Mouse (Mus musculus) spleen, adult 2 months (tissue): ENCODE results near the gene P2ry6. TPM values are rescaled to one million over a fixed set of nuclear protein-coding genes. Genes with fewer than 3 reads are reported as not detected.
A peak's percentile ranks its signal among the peaks of the same experiment; 100 is the strongest.

Experiments used
- DNase-seq, 2 experiments: peaks; one replicate each; pipeline versions ENCODE4 v3.0.0 to v3.0.0-alpha.2; 2012 to 2021; ENCODE audit warnings: low spot score in 2 of 2, low read depth in 1 of 2
- H3K27ac ChIP-seq: fragments of 200-500 bp; 2 replicates; pipeline ENCODE4 v1.5.1; 2012; ENCODE audit warnings: low read length, inconsistent platforms; ENCODE audit not compliant: insufficient read depth
- H3K27me3 ChIP-seq: fragments of 200-500 bp; 2 replicates; pipeline ENCODE4 v1.6.1; 2012; ENCODE audit warnings: mild to moderate bottlenecking, moderate library complexity, low read length, inconsistent platforms; ENCODE audit not compliant: control insufficient read depth, insufficient read depth
- H3K36me3 ChIP-seq: fragments of 200-500 bp; 2 replicates; pipeline ENCODE4 v1.6.1; 2012; ENCODE audit warnings: mild to moderate bottlenecking, low read length, inconsistent platforms; ENCODE audit not compliant: control insufficient read depth, insufficient read depth
- H3K4me1 ChIP-seq: fragments of 200-500 bp; 2 replicates; pipeline ENCODE4 v1.6.1; 2011; ENCODE audit warnings: inconsistent platforms; ENCODE audit not compliant: control insufficient read depth, insufficient read depth, insufficient read length
- H3K4me3 ChIP-seq: fragments of 200-500 bp; 2 replicates; pipeline ENCODE4 v1.5.1; 2011; ENCODE audit warnings: mild to moderate bottlenecking, inconsistent platforms; ENCODE audit not compliant: insufficient read depth, insufficient read length; ENCODE audit errors: extremely low read depth
- CTCF ChIP-seq: fragments of 200-500 bp; IDR thresholded peaks from 2 replicates; pipeline ENCODE4 v1.5.1; 2011; ENCODE audit warnings: mild to moderate bottlenecking, inconsistent platforms; ENCODE audit not compliant: insufficient read depth, insufficient read length, insufficient replicate concordance; ENCODE audit errors: extremely low read depth
- POLR2A ChIP-seq: fragments of 200-500 bp; IDR thresholded peaks from 2 replicates; pipeline ENCODE4 v1.6.1; 2011; ENCODE audit warnings: low read depth, low read length, inconsistent platforms
- WGBS: fragments of 180-500 bp; shearing (Covaris S2); methylation state at CpG from one replicate; pipeline ENCODE4 v1.1.7; 2018; 5-methylcytosine and 5-hydroxymethylcytosine counted together
- polyA plus RNA-seq: library from polyadenylated mRNA; depleted of rRNA; stranded (reverse); fragments of >200 nt; gene quantifications from 2 replicates; pipeline ENCODE4 v1.2.3, GENCODE M21; 2012

Gene P2ry6
- polyA plus RNA-seq, 1 experiment: 36.0 TPM

DNA sequence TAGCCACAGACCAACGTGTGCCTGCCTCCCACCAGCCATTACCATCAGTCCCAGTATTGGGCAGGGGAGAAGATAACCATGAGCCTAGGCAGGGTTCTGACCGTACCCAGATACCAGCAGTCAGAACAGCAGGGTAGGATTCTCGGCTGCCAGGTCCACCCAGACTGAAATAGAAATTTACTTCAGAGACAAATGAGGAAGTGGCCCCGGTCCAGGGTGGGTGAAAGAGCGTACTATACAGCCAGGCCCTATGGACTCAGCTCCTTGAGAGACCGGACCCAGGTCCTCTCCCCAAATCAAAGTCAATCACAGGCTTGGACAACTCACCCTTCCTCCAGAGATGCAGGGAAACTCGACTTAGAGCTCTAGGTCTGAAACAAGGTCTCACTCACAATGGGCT lies 13.3 kb downstream of the P2ry6 start:
- Histone ChIP-seq H3K4me1 (no peaks in the 10 kb centered on the region; the same call in 1 of the 2 replicates), H3K27ac (no peak overlapping the region; the same call in 1 of the 2 replicates), H3K27me3 (no peaks in the 10 kb centered on the region), H3K36me3 (no peaks in the 10 kb centered on the region), H3K4me3 (no peak overlapping the region)
- 29% methylated on average over 7 of the region's 7 CpGs for WGBS
- no peak for DNase-seq
- TF ChIP-seq POLR2A: no peak
- TF ChIP-seq CTCF: no peak

- Histone ChIP-seq H3K4me1 (no peaks in the 10 kb centered on the region; the same call in 1 of the 2 replicates), H3K27ac (no peak overlapping the region), H3K4me3 (no peak overlapping the region), H3K36me3 (no peaks in the 10 kb centered on the region), H3K27me3 (no peaks in the 10 kb centered on the region)
- TF ChIP-seq POLR2A: no peak
- TF ChIP-seq CTCF: no peak
- WGBS: 80% methylated on average over 2 of the region's 2 CpGs
- no peak for DNase-seq
These were observed 14.0 kb downstream of the P2ry6 start for GRCm38 (mm10) chr7:100960462-100960861.

- Histone ChIP-seq H3K27me3 (no peaks in the 10 kb centered on the region), H3K4me1 (no peaks in the 10 kb centered on the region; the same call in 1 of the 2 replicates), H3K36me3 (no peaks in the 10 kb centered on the region), H3K27ac (no peak overlapping the region), H3K4me3 (no peak overlapping the region)
- WGBS: 91% methylated on average over 2 of the region's 2 CpGs
- DNase-seq: no peak
- TF ChIP-seq POLR2A: no peak
- no peak for TF ChIP-seq CTCF
These were observed 16.0 kb downstream of the P2ry6 start for GRCm38 (mm10) chr7:100958426-100958825.

DNA sequence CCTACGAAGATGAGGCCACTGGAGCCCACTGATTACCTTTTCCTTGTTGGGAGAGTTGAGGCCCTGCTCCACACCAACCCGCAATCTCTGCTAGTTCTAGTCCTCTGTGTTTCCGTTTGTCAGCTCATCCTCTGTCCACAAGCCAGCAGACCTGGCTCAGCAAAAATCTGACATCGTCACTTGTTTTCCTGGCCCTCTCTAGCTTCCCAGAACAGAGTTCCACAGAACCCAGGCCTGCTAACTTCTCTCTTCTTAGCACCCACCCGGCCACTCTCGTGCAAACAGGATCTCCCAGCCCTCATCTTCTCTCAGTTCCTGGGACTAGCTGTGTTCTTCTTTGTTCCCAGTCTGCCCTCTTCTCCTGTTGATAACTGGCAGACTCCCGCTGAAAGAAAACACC lies 21.8 kb downstream of the P2ry6 start:
- no peak overlapping the region for H3K4me3 ChIP-seq
- no peak for TF ChIP-seq POLR2A
- no peak for TF ChIP-seq CTCF
- DNase-seq: no peak
- H3K27ac ChIP-seq: peak overlapping the region; percentile 16; the same call in 1 of the 2 replicates
- peaks cover 14% of the 10 kb centered on the region; the same call in 1 of the 2 replicates for H3K4me1 ChIP-seq
- H3K36me3 ChIP-seq: no peaks in the 10 kb centered on the region
- no peaks in the 10 kb centered on the region for H3K27me3 ChIP-seq
- 86% methylated on average over 7 of the region's 7 CpGs for WGBS

DNA sequence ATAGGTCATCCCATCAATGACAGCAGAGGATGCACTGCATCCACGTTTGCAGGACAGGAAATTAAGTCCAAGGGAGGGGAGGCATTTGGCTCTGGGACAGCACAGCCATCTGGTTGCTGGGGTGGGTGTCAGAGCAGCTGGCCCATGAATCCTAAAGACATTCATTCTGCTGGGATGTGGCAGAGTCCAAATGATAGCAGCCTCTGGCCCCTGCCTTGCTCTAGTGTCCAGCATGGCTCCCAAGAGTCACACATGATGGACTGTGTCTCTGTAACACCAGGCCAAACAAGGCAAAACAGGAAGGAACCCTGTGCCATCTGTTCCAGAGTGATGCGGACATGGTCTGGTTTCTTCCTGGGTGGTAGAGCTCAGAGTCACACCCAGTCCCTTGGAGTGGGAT lies 22.5 kb downstream of the P2ry6 start:
- TF ChIP-seq POLR2A: no peak
- no peak for TF ChIP-seq CTCF
- Histone ChIP-seq H3K27me3 (no peaks in the 10 kb centered on the region), H3K27ac (peak overlapping the region; percentile 12; the same call in 1 of the 2 replicates), H3K36me3 (no peaks in the 10 kb centered on the region), H3K4me1 (peaks cover 14% of the 10 kb centered on the region; the same call in 1 of the 2 replicates), H3K4me3 (no peak overlapping the region)
- 26% methylated on average over 2 of the region's 2 CpGs for WGBS
- DNase-seq: no peak

GRCm38 (mm10) chr7:100950481-100951010 lies 23.9 kb downstream of the P2ry6 start:
- TF ChIP-seq CTCF: no peak
- TF ChIP-seq POLR2A: no peak
- peak in 1 of 2 experiments; percentile 36 for DNase-seq
- peaks cover 14% of the 10 kb centered on the region; the same call in 1 of the 2 replicates for H3K4me1 ChIP-seq
- no peaks in the 10 kb centered on the region for H3K36me3 ChIP-seq
- no peak overlapping the region for H3K4me3 ChIP-seq
- no peaks in the 10 kb centered on the region for H3K27me3 ChIP-seq
- H3K27ac ChIP-seq: peak overlapping the region; percentile 57
- WGBS: 5% methylated on average over 12 of the region's 12 CpGs

- TF ChIP-seq POLR2A: no peak
- TF ChIP-seq CTCF: no peak
- 41% methylated on average over 5 of the region's 5 CpGs for WGBS
- Histone ChIP-seq H3K27me3 (no peaks in the 10 kb centered on the region), H3K4me3 (no peak overlapping the region), H3K36me3 (no peaks in the 10 kb centered on the region), H3K4me1 (peaks cover 14% of the 10 kb centered on the region; the same call in 1 of the 2 replicates), H3K27ac (peak overlapping the region; percentile 57)
- DNase-seq: no peak
These were observed 24.4 kb downstream of the P2ry6 start for GRCm38 (mm10) chr7:100950031-100950430.
